Mouse (Mus musculus) liver, embryonic 14.5 days (tissue): Measurements from ENCODE around the gene Acot6.

Experiments
- CTCF ChIP-seq: IDR thresholded peaks from 2 replicates; pipeline ENCODE4 v1.5.1; 2016; ENCODE audit warnings: antibody characterized with exemption, low read depth, control low read depth
- EP300 ChIP-seq: IDR thresholded peaks from 2 replicates; pipeline ENCODE4 v1.6.1; 2016; ENCODE audit warnings: antibody characterized with exemption, low read depth

DNA sequence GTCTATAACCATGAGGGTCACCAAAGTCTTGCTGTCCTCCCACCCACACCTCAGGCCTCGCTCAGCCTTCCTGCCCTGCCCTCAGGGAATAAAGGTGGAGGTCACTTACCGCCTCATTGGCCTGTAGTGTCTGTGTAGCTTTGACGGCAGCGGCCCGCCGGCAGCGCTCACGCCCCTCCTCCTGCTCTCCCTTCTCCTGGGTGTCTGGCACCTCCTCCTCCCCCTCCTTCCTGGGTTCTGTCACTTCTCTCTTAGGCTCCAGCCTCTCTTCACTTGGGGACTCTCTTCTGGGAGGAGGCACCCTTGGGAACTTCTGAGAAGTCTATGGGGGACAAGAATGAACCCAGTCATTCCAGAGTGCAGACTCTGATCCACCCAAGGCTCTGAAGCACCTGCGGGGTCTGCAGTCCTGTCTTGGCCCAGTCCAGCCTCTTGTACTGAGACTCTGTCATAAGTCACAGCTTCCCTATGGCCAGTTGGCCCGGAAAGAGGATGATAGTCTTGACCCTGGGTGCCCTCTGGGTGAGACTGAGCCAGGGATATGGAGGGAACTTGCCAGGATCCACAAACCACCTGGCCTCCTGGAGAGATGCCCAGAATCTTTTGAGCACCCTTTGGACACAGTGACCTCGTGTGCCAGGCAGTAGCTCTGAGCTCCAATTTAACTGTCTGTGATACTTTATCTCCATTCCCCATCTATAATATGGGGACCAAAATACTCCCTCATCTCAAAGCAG, 54.5 kb downstream of the Acot6 start:
- no peak for TF ChIP-seq CTCF
- TF ChIP-seq EP300, result no peak
